Mouse (Mus musculus): ENCODE measurements at regions not wholly inside any gene's neighbourhood (a gene's known extent, or its start where the extent isn't known, plus 50 kb on each side); places are given as distances from the start of the nearest gene placed in this dataset.
"Not testable (repeated sequence)": the region's sequence is repeated elsewhere in the genome, so short reads cannot be mapped to it uniquely, and the experiment has no call there.

DNA sequence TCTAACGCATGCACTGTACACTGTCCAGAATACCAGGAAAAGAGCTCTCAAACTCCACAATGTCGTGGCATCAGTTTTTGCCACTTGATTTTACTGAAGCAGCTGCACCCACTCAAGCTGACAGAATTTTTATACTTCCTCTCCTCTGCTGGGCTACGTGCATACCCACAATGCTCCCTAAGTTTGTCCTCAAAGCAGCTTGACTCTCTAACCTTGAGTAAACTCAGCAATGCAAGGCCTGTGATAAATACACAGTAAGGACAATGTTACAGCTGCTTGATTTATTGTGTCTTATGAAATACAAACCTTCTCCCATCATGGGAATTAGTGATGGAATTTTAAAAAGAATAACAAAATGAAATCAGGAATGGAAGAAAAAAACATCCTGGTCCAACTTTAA is 129.7 kb downstream of the Trmt11 start:
- DNase-seq (ENCODE audit: low spot score): no peak

DNA sequence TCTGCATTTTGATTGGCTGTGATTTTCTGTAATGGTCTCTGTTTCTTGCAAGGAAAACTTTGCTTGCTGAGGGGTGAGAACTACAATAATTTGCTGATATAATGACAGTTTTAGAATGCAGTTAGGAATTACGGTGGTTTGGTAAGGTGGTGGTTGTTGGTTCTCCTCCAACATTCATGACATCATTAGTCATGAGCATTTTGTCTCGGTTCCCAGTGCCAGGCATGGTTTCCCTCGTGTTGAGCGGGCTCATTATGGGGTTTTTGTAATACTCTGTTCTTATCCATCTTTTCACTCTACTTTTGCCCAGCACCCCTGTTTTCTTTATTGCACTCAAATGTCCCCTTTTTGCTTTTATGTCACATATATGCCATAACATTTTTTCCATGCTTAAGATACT is 149.9 kb downstream of the Trmt11 start:
- no peak for DNase-seq (ENCODE audit: low spot score)

DNA sequence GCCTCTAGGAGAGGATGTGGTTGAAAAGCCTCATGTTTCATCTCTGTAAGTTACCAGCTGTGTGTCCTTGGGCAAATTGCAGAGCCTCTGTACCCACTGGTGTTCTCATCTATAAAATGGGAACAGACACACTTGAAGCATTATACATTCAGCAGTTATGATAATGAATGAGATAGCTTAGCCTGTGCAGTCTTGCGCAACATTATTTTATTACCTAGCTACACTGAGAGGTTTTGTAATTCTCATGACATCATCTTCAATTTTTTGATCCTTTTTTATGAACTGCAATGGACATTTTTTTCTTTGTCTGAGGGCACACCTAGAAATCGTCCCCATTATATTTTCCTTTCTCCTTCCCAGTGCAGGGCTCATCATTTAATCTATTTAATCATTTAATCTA is 153.5 kb downstream of the Trmt11 start:
- DNase-seq (ENCODE audit: low spot score): no peak

DNA sequence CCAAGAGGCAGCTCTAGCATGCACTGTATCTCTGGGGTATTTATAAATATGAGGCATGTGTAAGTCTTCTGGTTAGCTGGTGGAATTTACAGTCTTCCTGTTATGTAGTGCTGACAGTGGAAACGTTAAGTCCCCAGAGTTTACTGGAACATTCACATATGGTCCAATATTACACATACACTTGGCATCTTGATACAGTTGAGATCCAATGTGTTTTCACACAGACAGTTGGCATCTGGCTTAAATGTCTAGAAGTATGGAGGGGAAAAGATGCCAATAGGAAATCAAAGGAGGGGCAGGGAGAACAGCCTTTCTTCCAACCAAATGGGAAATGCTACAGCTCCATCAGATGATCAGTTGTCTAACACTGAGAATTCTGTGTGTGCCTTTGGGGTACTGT is 154.0 kb downstream of the Trmt11 start:
- DNase-seq (ENCODE audit: low spot score): no peak

DNA sequence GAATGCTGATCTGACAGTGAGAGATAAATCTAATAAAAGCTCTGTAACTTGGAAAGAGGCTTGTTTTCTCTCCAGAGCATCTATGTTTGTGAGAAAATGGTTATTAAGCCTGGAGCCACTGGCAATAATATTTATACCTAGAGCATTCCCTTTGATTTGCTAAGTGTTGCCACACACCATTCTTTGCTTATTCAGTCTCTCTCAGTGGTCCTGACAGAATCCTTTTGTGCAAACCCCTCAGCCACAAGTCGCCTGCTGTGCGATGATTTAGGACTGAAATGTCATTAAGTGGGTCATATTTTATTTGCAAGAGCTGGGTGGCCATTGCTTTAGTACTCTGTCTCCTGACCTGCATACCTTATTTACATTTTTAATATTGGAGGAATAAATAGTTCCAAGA is 160.7 kb downstream of the Trmt11 start:
- DNase-seq (ENCODE audit: low spot score): peak; percentile 25

DNA sequence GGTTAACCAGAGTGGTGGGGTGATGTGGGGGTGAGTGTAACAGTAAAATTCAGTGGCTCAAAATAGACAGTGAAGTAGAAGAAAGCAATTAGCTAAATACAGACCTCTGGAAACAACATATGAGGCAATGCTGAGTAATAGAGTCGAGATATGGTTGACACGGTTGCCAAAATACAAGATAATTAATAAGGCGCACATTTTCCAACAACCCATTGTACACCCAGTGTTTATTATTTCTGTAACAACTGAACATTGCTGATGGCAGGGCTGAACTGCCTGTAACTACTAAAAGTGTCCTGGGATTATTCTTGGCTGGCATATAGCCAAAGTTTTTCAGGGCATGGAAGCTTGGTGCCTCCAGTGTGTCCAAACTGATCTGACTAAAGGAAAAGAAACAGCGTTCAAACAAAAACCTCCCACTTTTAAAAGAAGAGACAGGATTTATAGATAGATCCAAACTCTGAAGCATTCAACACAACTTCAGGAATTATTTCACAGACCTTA is 174.1 kb downstream of the Trmt11 start:
- no peak for DNase-seq (ENCODE audit: low spot score)

DNA sequence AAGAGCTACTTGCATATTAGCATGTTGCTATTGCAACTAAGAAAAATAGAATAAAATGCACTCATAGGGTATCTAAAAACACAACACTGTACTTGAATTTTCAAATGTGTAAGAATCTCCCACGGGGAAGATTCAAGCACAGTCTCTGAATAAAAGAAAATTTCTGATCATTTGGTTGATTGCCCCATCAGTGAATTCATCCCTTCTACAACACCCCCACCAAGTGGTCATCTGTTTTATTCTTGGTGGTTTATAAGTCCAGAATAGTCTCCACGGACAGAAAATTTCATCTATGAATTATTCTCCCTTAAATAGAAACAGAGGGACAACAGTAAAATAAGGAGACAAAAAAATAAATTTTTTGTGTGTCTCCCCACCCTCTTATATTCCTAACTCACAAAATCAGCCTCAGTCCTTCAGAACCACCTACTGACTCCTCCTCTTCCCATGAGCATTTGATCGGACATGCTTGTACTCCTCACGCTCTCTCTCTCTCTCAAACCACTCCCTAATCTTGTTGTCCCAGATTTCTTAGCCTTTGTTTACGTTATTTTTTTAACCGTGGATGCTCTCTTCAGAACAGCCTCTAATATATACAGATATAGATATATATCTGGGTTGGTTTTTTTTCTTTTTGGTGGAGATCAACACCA is 181.0 kb downstream of the Trmt11 start:
- peak; percentile 25 for DNase-seq (ENCODE audit: low spot score)

DNA sequence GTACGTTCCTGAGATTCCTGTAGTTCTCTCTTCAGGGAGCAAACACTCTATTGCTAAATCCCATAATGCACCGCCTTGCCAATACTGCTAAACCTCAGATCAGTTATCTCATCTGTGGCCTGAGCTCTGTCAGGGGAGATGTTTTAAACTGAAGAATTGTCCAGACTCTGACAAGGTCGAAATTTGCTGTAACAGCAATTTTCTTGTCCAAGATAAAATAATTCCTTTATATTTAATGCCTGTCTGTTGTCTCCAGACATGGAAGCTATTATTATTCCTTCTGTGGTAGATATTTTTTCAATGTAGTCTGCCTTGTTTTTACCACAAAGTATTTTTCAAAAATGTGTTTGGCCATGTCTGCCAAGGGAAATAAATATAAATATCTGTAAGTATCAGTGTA is 184.2 kb downstream of the Trmt11 start:
- no peak for DNase-seq (ENCODE audit: low spot score)

DNA sequence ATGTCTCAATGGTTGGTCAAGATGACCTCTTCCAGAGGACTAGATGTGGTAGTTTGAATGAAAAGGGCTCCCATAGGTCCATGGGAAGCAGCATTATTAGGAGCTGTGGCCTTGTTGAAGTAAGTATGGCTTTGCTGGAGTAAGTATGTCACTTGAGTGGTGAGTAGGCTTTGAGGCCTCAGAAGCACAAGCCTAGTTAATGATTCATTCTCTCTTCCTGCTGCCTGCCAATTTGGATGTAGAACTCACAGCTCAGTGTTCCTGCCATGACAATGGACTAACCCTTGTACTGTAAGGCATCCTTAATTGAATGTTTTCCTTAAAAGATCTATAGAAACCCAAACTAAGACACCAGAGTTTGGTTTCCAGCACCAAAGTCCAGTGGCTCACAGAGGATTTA is 188.8 kb downstream of the Trmt11 start:
- no peak for DNase-seq (ENCODE audit: low spot score)

DNA sequence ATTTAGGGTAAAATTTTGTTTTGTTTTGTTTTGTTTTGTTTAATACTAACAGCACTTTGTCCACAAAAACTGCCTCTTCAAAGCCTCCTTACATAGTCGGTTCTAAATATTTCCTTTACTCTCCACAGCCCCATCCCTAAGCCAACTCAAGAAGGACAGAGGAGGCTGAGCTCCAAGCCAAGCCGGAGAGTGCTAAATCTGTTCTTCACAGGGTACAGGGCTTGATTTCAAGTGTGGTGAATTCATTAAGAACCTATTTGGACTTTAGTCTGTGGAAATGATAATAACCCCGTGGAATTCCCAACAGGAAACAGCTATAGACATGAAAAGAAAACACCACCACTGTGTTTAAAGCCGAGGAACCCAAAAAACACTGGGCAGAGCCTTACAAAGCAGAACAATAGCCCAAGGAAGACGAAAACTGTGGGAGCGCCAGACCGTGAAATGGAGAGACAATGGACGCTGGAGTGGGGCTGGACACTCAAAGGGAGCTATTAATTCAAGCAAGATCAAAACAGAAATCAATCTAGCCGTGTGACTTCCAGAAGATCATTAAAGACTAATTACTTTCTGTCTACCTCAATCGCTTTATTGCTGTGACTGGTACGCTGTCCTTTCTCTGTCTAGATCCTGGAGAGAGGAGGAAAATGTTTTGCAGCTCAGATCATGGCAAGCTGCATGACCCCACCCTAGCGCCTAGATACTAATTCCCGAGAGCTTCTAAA is 194.7 kb downstream of the Trmt11 start:
- peak; percentile 85 for DNase-seq (ENCODE audit: low spot score)

DNA sequence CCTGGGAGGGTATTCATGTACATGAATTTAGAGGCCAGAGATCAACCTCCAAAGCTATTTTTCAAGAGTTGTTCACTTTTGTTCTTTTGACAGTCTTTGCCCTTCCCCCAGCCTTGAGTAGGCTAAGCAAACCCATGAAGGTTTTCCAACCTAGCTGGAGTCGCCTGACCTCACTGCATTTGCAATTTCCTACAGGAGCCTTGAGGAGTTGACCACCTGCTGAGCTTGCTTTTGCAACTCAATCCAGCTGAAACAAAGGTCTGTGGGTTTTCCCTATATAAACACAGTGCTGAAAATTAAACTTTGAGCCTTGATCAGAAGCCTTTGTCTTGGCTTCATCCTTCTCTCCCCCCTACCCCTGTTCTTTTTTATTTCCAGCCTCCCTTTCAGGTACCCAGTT is 170.2 kb upstream of the Cenpw start:
- DNase-seq (ENCODE audit: low spot score): peak; percentile 18

DNA sequence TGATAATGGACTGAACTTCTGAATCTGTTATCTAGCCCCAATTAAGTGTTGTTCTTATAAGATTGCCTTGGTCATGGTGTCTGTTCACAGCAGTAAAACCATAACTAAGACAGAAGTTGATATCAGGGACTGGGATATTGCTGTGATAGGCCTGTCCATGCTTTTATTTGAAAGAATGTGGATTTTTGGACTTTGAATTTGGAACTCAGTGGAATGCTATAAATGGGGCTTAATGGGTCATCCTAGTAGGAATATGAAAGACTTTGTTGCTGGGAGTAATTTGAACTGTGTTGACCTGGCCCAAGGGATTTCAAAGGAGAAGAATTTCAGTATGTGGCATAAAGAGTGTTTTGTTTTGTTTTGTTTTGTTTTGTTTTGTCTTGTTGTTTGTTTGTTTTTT is 160.5 kb upstream of the Cenpw start:
- not testable (repeated sequence) for DNase-seq (ENCODE audit: low spot score)

DNA sequence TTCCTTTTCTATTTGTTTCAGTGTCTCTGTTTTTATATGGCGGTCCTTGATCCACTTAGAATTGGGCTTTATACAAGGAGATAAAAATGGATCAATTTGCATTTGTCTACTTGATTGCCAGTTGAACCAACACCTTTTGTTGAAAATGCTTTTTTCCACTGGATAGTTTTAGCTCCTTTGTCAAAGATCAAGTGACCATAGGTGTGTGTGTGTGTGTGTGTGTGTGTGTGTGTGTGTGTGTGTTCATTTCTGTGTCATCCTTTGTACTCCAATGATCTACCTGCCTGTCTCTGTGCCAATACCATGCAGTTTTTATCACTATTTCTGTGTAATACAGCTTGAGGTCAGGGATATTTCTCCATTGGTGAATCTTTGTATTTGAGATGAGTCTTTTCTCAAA is 158.7 kb upstream of the Cenpw start:
- no peak for DNase-seq (ENCODE audit: low spot score)

DNA sequence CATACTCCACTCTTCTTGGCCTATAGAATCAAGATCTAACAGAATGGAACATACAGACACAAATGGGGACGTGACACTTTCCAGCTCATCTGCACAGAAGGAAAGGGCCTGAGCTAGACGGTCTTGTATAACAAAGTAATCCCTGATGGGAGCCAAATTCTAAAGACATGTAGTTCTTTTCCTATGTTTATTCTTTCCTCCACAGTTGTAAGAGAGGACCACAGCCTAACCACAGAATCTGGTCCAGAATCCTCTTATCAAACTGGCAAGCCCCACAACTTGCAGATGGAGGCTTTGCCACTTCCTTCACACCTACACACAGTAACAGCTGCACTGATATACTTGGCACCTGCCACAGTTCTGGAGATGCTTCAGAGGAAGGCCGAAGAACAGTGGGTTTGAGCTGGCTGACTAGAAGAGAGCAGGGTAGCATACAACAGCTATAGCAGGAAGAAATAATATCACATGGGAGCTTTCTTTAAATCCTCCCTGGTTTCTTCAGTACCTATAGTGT is 142.7 kb upstream of the Cenpw start:
- DNase-seq (ENCODE audit: low spot score): no peak

DNA sequence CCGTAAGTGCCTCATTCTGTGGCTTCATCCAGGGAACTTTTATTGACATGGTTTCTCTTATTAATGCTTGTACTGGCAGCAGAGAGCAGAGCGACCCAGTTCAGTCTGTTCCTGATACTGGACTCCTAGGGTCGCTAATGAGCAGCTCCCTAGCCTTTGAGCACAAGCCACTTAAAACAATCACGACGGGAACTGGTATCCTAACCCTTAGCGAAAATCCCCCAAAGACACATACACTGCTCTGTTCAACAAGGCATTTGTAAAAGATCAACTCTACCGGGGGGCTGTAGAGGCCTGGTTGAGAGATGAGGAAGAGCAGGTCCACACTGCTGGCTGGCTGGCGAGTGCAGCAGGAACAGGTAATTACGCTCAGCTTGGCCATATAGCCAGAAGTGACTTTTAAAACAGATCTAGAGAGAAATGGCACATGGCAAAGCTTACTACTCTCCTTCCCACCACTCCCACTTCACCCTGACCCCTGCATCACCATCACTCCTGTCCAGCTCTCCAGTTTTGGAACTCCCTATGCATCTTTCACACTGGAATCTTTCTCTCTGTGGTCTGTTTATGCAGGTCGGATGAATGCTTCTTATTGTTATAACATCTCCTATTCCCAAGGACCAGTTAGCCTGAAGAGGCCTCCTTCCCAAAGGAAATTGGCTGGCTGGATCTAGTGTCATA is 128.1 kb upstream of the Cenpw start:
- peak; percentile 33 for DNase-seq (ENCODE audit: low spot score)

DNA sequence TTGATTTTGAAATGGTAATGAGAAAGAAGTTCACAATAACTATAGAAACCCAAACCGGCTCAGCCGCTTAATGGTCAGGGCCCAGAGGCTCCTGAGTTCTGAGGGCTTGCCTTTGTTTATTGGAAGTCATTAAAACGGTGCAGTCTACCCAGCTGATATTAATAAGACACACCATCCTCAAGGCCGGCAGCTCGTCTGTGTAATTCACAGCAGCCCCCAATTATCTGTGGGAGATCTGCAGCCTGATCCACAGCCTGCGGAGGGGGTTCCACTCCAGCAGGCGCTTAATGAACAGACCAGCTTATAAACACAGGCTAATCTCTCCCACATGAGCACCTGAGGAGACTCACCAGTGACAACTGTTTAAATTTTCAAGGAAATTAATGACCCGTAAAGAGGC is 127.5 kb upstream of the Cenpw start:
- DNase-seq (ENCODE audit: low spot score): peak; percentile 50

DNA sequence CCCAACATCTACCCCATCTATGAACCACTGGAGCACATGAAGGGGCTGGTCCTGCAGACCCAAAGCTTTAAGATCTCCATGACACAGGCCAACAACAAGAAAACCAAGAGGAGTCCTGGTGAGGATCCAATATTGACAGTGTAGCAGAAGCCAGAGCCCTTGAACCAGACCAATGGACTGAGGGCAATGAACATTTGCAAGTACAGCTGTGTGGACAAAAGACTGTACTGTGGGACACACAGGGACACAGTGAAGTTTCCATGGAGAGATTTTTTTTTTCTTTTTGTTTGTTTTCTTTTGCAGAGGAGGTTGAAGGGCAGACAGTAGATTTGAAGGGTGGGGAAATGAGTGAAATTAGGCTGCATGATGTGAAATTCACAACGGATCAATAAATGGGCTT is 126.5 kb upstream of the Cenpw start:
- no peak for DNase-seq (ENCODE audit: low spot score)

DNA sequence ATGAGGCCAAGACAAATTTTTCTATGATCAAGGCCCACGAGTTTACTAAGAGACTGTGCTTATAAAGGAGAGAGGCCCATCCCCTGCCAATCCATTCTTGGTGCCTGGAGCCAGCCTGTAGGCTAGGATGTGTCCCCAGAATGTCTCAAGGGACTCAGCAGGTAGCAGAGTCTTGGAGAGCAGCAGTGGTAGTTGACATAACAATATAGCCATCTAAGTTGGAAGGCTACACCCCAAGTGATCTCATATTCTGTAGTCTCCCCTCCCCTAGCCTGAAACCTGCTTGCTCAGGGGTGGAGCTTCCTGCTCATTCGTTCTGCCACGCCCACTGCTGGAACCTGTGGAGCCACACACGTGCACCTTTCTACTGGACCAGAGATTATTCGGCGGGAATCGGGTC is 95.5 kb upstream of the Cenpw start:
- DNase-seq (ENCODE audit: low spot score): not testable (repeated sequence)

DNA sequence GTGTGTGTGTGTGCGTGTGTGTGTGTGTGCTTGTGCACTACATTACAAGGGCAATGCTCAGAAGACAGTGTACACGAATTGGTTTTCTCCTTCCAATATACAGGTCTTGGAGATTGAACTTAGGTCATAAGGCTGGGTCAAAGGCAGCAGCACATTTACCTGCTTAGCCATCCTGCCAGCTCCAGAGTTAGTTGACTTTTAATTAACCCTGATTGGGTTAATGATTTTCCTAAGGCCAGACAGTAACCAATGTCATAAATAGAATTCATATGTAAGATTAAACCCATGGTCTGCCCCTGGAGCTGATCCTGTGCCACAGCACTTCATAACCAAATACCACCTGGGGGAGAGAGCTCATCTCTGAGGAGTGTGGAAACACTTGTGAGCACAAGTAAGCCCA is 81.3 kb upstream of the Cenpw start:
- no peak for DNase-seq (ENCODE audit: low spot score)

DNA sequence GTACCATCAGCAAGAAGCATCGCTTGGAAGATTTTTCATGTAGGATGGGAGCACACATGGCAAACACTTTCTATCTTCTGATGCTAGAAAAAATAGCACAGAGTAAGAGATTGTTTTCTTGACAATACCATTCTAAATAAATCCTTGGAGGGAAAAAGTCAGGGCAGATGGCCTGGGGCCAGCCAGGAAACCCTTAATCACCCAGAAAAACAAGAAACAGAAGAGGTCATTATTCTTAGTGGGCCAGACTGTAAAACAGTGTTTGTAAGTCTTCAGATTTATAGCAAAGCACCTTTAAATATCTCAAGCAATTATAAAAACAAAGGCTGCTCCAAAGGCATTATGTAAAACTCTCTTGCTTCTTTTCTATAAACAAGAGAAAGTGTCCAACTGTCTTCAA is 80.1 kb upstream of the Cenpw start:
- DNase-seq (ENCODE audit: low spot score): no peak

DNA sequence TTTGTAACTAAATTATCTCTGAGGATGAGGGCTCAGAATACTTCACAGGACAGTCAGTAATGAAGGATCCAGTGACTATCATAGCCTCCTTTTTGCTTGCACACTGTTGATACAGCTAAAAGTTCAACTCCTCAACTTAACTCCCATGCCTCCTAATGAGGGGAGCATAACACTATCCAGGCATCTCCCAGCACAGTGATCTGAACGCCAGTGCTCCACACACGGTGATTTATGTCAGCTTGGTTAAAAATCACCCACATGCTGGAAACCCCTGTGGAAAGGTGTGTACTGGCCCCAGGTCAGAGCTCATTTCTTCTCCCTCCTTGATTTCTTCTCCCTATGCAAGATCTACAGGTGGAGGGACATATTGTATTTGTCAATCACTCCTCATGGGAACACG is 79.6 kb upstream of the Cenpw start:
- peak; percentile 14 for DNase-seq (ENCODE audit: low spot score)

DNA sequence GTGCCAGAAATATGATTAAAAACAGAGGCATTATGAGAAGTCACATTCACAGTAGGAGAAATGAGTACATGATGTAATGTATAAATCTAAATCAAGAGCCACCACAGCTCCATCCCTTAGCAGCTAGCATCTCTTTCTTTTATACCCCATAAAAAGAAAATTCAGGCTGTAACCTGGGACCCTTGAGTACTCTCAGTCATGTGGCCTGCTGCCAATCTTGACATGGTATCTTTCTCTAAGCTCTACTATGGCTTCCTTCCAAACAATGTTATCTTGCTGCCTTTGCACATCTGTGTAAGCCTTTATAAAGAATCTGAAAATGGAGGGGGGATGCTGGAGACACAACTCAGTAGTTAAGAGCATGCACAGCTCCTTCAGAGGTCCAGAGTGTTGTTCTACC is 78.6 kb upstream of the Cenpw start:
- DNase-seq (ENCODE audit: low spot score): no peak

DNA sequence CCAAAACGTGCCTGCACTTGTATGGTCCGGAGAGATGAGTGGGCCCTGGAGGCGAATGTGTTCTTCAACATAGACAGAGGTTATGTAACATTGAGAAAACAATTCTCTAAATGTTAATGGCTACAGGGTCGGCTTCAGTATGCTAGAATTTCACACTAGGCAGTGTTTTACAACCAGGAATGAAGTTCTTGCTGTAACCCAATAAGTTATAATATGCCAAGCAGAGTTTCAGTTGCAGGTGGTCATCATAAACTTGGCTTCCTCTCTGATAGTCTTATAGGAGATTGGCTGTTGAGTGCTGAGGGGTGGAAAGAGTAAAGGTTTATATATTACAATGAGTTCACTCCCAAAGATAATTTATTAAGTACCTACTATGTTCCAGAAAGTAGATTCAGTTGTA is 64.8 kb upstream of the Cenpw start:
- no peak for DNase-seq (ENCODE audit: low spot score)
